Mouse (Mus musculus): Measurements from ENCODE around the gene Sh3pxd2a.

Gene Sh3pxd2a

DNA sequence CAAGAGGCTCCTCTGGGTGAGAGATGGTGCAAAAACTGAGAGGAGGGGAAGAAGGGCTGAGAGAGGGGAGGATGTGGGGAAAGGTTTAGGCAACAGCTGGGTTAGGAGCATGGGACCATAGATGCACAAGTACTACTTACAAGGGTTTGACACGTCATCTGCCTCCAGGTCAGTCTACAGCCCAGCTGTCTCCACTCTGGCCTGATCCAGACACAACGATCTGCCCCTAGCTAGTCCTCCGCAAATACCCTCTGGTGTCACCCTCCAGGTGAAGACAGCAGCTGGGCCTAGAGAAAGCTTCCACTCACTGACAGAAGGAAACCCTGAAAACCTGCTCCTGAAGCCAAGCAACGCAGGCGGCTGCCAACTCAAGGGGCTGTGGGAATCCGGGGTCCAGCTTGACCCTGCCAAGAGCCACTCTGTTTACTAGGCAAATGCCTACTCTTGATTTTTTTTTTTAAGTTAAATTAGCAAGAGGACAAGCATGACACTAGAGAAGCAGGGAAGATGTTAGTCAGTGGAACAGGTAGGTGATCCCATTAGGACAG, 50.7 kb downstream of the Sh3pxd2a start:
- ChIA-PET CTCF (interaction anchor here in 3 of 4 experiments (0.6 to 1.6 kb wide), 14 partner anchors 10 to 76 kb away, joined by 3 to 9 read pairs (median 3); no protein-coding TSS in a partner anchor), POLR2A (interaction anchor here in 3 of 4 experiments (0.6 to 2.9 kb wide), 10 partner anchors 10 to 41 kb away, joined by 3 to 17 read pairs (median 3); no protein-coding TSS in a partner anchor)

GRCm38 (mm10) chr19:47412566-47413248, 51.5 kb downstream of the Sh3pxd2a start:
- ChIA-PET POLR2A (interaction anchor here in 3 of 4 experiments (0.6 to 2.9 kb wide), 16 partner anchors 9 to 346 kb away, joined by 3 to 17 read pairs (median 3); no protein-coding TSS in a partner anchor), CTCF (interaction anchor here in 3 of 4 experiments (0.5 to 1.6 kb wide), 14 partner anchors 9 to 221 kb away, joined by 3 to 9 read pairs (median 3); no protein-coding TSS in a partner anchor)

DNA sequence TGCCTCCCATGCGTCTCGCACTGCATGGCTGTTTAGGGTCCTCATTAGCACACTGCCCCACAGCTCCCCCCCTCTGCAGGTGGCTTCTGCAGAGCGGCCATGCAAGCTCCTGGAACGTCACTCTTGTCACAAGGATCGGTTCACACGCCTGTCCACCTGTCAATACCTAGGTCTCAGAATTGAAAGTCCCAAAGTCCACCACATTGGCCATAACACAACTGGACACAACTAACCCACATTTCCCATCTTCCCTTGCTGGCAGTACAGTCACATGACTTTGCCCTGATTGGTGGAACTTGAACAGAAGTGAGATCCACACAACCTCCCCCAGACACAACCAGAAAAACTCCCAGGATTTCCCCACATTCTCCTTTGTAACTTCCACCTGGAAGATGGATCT, 53.9 kb downstream of the Sh3pxd2a start:
- ChIA-PET POLR2A (interaction anchor here in 2 of 4 experiments (0.9 to 1.7 kb wide), 6 partner anchors 10 to 42 kb away, joined by 3 to 4 read pairs (median 4); no protein-coding TSS in a partner anchor), CTCF (interaction anchor here in 2 of 4 experiments (0.6 kb wide), 2 partner anchors 20 to 91 kb away, joined by 3 to 8 read pairs; no protein-coding TSS in a partner anchor)

DNA sequence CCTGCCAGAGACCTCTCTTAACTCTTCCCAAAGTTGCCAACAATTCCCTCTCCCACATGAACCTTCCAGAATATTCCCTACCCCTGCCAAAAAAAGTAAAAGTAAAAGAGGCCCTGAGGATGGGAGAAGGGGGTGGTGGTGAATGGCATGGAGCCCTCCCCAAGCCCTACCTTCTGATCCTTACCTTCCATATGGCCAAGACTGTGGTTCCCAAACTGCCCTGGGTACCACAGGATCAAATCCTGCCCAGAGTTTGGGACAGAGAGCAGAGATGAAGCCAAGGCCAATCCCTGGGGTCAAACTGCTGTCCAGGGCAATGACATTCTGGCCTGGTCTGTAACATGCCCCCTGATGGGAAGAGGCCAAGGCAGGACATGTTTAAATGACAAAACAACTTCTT, 55.1 kb downstream of the Sh3pxd2a start:
- ChIA-PET POLR2A (interaction anchor here in 1 of 4 experiments (1.4 to 1.7 kb wide), 2 partner anchors 16 to 41 kb away, joined by 3 to 4 read pairs; no protein-coding TSS in a partner anchor), CTCF (no interaction called here)

DNA sequence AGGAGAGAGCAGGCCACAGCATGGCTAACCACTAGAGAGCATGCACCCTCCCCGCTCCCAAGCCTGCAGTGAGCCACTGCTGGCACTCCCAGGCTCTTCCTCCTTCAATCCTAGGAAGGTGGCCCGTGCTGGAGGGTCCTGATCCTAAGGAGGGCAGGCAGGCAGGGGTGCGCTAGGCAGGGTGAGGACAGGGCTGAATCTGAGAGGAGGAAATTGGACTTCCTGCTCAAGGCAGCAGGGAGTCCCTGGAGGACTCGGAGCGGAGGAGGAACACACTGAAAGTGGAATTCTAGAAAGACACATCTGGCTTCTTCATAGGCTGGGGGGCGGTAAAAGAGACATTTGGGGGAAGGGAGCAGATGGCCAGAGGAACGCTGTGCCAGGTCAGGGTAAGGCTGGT, 55.5 kb downstream of the Sh3pxd2a start:
- ChIA-PET POLR2A (interaction anchor here in 1 of 4 experiments (0.6 to 1.0 kb wide), 3 partner anchors 8 to 99 kb away, joined by 3 to 5 read pairs (median 5); no protein-coding TSS in a partner anchor), CTCF (no interaction called here)

DNA sequence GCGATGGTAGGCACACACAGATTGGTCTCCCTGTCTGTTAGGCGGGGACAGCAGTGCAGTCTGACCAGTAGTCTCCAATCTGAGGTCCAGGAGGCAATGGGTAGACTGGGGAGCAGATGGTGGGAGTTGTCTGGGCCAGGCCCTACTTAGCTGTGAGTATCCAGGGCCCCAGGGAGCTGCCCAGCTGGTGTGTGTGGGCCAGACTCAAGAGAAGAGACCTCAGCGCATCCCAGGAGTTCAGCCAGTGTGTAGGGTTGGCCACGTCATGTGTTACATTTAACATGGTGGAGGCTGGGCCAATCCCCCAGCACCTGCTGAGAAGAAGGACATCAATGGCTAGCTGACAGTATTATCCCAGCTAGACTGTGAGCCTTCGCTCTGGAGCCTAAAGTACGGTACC, 56.9 kb downstream of the Sh3pxd2a start:
- CTCF ChIA-PET, result interaction anchor here in 3 of 4 experiments (0.6 to 1.3 kb wide), 3 partner anchors 33 to 49 kb away, joined by 4 to 7 read pairs (median 5); no protein-coding TSS in a partner anchor

GRCm38 (mm10) chr19:47406524-47406923, 57.7 kb downstream of the Sh3pxd2a start:
- CTCF ChIA-PET, result interaction anchor here in 1 of 4 experiments (0.5 kb wide), 1 partner anchor 50 kb away, joined by 3 read pairs; no protein-coding TSS in a partner anchor

More for the DNA sequence above, 56.9 kb downstream of the Sh3pxd2a start:
- POLR2A ChIA-PET, result interaction anchor here in 3 of 4 experiments (0.5 to 2.5 kb wide), 5 partner anchors 22 to 43 kb away, joined by 3 to 7 read pairs (median 3); no protein-coding TSS in a partner anchor

GRCm38 (mm10) chr19:47405548-47405947, 58.7 kb downstream of the Sh3pxd2a start:
- ChIA-PET POLR2A (interaction anchor here in 1 of 4 experiments (1.5 kb wide), 1 partner anchor 44 kb away, joined by 3 read pairs; no protein-coding TSS in a partner anchor), CTCF (no interaction called here)

More at GRCm38 (mm10) chr19:47406524-47406923, 57.7 kb downstream of the Sh3pxd2a start:
- POLR2A ChIA-PET, result interaction anchor here in 2 of 4 experiments (1.5 to 2.5 kb wide), 2 partner anchors 22 to 43 kb away, joined by 3 to 7 read pairs; no protein-coding TSS in a partner anchor

DNA sequence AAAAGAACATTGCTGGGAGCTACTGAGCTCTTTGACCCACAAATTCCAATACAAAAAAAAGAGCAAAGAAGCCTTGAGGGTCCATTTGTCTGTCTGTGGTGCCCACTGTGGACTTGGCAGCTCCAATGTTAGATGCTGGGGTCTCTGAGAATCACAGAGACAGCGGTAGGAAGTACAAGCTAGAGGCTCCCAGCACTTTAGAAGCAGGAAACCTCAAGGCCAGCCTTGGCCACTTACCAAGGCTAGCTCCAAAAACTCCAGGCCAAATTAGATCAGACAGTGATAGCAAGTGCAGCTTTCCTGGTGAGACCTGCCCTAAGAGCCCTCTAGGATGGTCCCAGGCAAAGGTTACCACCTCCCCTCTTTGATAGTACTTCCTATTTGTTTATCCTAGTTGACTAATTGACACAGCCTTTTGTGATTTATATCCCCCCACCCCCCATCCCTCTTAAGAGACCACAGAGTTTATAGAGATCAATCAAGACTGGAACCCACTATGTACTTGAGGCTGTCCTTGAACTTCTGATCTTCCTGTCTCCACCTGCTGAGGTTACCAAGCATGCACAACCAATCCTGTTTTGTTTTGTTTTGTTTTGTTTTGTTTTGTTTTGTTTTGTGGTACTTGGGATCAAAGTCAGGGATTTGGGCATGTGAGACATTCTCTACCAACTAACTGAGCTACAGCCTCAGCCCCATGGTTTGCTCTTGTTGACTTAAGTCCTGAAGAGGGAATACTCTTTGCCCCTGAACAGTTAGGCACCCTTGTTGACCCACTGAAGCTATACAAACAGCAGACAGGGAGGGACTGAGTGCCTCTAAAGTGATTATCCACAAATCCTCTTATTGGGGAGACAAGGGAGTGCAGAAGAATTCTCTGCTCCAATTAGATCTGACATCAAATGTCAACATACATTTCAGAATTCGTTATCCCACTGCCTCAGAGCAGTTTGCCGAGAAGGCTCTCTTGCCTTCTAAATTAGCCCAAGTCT, 60.5 kb downstream of the Sh3pxd2a start:
- ChIA-PET POLR2A (interaction anchor here (0.6 to 2.7 kb wide), 42 partner anchors 9 to 1879 kb away, joined by 3 to 30 read pairs (median 4); partner anchors contain the start of genes Sh3pxd2a (in 1 of the 4) and Stn1 (in 1 of the 4)), CTCF (interaction anchor here (0.6 to 2.2 kb wide), 16 partner anchors 10 to 717 kb away, joined by 3 to 20 read pairs (median 4); partner anchors contain the start of gene Sfr1 (in 1 of the 4))

GRCm38 (mm10) chr19:47402976-47403375, 61.2 kb downstream of the Sh3pxd2a start:
- CTCF ChIA-PET, result interaction anchor here (0.6 to 2.2 kb wide), 17 partner anchors 11 to 717 kb away, joined by 3 to 20 read pairs (median 4); partner anchors contain the start of gene Sfr1 (in 1 of the 4)
- POLR2A ChIA-PET, result interaction anchor here in 3 of 4 experiments (0.5 to 2.7 kb wide), 40 partner anchors 9 to 1878 kb away, joined by 3 to 30 read pairs (median 4); partner anchors contain the start of genes Sh3pxd2a (in 1 of the 3) and Stn1 (in 1 of the 3)

DNA sequence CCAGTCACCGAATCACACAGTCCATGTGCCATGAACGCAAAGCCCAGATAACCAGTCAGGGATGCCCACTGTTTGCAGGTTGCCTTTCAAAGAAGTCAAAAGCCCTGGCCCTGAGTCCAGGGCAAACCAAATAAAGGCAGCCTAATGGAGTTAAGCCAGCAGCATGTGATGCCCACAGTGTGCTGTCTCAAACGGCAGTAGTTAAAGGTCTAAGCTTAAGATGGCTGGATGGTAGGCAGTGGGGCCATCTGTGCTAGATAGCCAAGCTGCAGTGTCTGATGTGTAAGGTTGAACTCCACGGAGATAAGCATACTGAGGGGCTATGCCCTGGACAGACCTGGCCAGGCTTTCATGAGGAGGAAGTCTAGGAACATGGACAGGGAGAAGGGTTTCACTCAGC, 61.7 kb downstream of the Sh3pxd2a start:
- ChIA-PET POLR2A (interaction anchor here in 3 of 4 experiments (0.5 to 2.7 kb wide), 40 partner anchors 8 to 1878 kb away, joined by 3 to 30 read pairs (median 4); partner anchors contain the start of genes Sh3pxd2a (in 1 of the 3) and Stn1 (in 1 of the 3)), CTCF (interaction anchor here (0.6 to 2.2 kb wide), 12 partner anchors 14 to 410 kb away, joined by 3 to 20 read pairs (median 4); no protein-coding TSS in a partner anchor)

GRCm38 (mm10) chr19:47399709-47400108, 64.5 kb downstream of the Sh3pxd2a start:
- ChIA-PET POLR2A (interaction anchor here in 1 of 4 experiments (0.6 to 2.5 kb wide), 4 partner anchors 10 to 111 kb away, joined by 3 to 8 read pairs (median 5); no protein-coding TSS in a partner anchor), CTCF (interaction anchor here in 3 of 4 experiments (0.6 to 0.7 kb wide), 4 partner anchors 20 to 211 kb away, joined by 3 to 4 read pairs (median 4); no protein-coding TSS in a partner anchor)

DNA sequence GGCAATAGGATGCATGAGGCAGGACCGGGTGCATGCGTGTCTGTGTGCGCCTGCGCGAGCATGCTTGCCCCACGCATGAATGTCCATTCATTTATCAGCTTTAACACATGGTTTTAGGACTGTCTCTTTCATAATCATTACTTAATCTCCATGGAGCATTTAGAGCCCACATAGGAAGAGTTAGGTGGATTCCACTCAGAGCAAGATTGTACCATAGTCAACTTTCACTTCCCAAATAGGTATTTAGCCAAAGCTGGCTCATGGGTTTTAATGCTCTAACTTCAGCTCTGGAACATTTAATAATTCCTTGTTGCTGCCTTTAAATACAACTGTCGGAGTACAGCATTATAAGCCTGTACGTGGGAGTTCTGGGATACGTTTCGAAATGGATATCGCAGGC, 65.2 kb downstream of the Sh3pxd2a start:
- ChIA-PET CTCF (interaction anchor here in 3 of 4 experiments (0.6 to 1.4 kb wide), 3 partner anchors 14 to 61 kb away, joined by 3 to 4 read pairs (median 4); no protein-coding TSS in a partner anchor), POLR2A (interaction anchor here in 1 of 4 experiments (1.0 to 2.5 kb wide), 3 partner anchors 9 to 18 kb away, joined by 3 to 8 read pairs (median 7); no protein-coding TSS in a partner anchor)

GRCm38 (mm10) chr19:47397882-47398671, 66.1 kb downstream of the Sh3pxd2a start:
- CTCF ChIA-PET, result interaction anchor here in 3 of 4 experiments (0.5 to 1.9 kb wide), 4 partner anchors 15 to 77 kb away, joined by 3 to 5 read pairs (median 4); no protein-coding TSS in a partner anchor
- POLR2A ChIA-PET, result interaction anchor here in 3 of 4 experiments (0.6 to 2.5 kb wide), 8 partner anchors 12 to 83 kb away, joined by 3 to 7 read pairs (median 3); no protein-coding TSS in a partner anchor

GRCm38 (mm10) chr19:47395338-47395737, 68.9 kb downstream of the Sh3pxd2a start:
- ChIA-PET POLR2A (interaction anchor here in 2 of 4 experiments (0.9 to 6.0 kb wide), 3 partner anchors 7 to 14 kb away, joined by 3 to 29 read pairs (median 5); no protein-coding TSS in a partner anchor), CTCF (interaction anchor here in 2 of 4 experiments (0.6 to 1.0 kb wide), 2 partner anchors 21 to 547 kb away, joined by 3 to 4 read pairs; no protein-coding TSS in a partner anchor)

DNA sequence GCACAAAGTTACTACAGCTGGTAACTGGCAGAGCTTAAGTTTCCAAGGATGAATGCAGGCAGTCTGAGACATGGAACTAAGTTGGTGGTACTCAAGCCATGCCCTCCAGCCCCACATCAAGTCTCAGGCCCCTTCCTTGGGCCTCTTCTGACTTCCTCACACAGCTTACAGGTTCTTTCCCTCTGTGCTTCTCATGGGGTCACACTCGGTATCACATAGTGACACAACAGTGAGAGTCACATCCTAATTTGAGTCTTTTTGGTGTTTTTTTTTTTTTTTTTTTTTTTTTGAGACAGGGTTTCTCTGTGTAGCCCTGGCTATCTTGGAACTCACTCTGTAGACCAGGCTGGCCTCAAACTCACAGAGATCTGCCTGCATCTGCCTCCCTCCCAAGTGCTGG, 69.4 kb downstream of the Sh3pxd2a start:
- ChIA-PET POLR2A (interaction anchor here in 2 of 4 experiments (0.8 to 6.0 kb wide), 5 partner anchors 8 to 58 kb away, joined by 3 to 29 read pairs (median 5); no protein-coding TSS in a partner anchor), CTCF (interaction anchor here in 1 of 4 experiments (1.1 kb wide), 1 partner anchor 20 kb away, joined by 3 read pairs; no protein-coding TSS in a partner anchor)
